Mouse (Mus musculus) intestine, embryonic 14.5 days (tissue): ENCODE results near the gene Kctd13. TPM values are rescaled to one million over a fixed set of nuclear protein-coding genes. Genes with fewer than 3 reads are reported as not detected.
"Not testable (repeated sequence)": the region's sequence is repeated elsewhere in the genome, so short reads cannot be mapped to it uniquely, and the experiment has no call there.

Experiments
- ATAC-seq: fragments of 200-750 bp; cut with Nextera tagmentation; replicated peaks from 2 replicates; pipeline ENCODE4 v1.8.0; 2017; ENCODE audit warnings: low read depth, moderate number of reproducible peaks, moderate TSS enrichment, moderate library complexity; ENCODE audit not compliant: low FRiP score, low TSS enrichment
- DNase-seq: peaks from one replicate; pipeline ENCODE4 v3.0.0-alpha.2; 2018; ENCODE audit warnings: low spot score
- H3K27ac ChIP-seq: fragments of 300-500 bp; sonication (generic); 2 replicates; pipeline ENCODE4 v1.5.1; 2014; ENCODE audit warnings: low read depth, mild to moderate bottlenecking, control low read depth
- H3K27me3 ChIP-seq: fragments of 300-500 bp; sonication (generic); replicated peaks from 2 replicates; pipeline ENCODE4 v1.6.1; 2014; ENCODE audit warnings: low read length, control low read depth; ENCODE audit not compliant: control insufficient read depth, insufficient read depth
- H3K36me3 ChIP-seq: fragments of 300-500 bp; sonication (generic); 2 replicates; pipeline ENCODE4 v1.6.1; 2014; ENCODE audit warnings: low read length, control low read depth; ENCODE audit not compliant: control insufficient read depth, insufficient read depth
- H3K4me1 ChIP-seq: fragments of 300-500 bp; sonication (generic); replicated peaks from 2 replicates; pipeline ENCODE4 v1.6.1; 2014; ENCODE audit warnings: low read length, control low read depth, mixed read lengths; ENCODE audit not compliant: control insufficient read depth, insufficient read depth
- H3K4me2 ChIP-seq: fragments of 300-500 bp; sonication (generic); 2 replicates; pipeline ENCODE4 v1.6.1; 2014; ENCODE audit warnings: low read length
- H3K4me3 ChIP-seq: fragments of 300-500 bp; sonication (generic); 2 replicates; pipeline ENCODE4 v1.5.1; 2014; ENCODE audit warnings: low read depth, low read length, control low read depth, mixed read lengths
- H3K9ac ChIP-seq: fragments of 300-500 bp; sonication (generic); 2 replicates; pipeline ENCODE4 v1.6.1; 2014; ENCODE audit warnings: mild to moderate bottlenecking, low read length
- H3K9me3 ChIP-seq: fragments of 300-500 bp; sonication (generic); 2 replicates; pipeline ENCODE4 v1.6.1; 2016; ENCODE audit warnings: low read length, control low read depth; ENCODE audit not compliant: control insufficient read depth
- WGBS: fragments of 180-500 bp; shearing (Covaris S2); extraction: QIAGEN DNeasy Blood & Tissue Kit; methylation state at CpG from one replicate; pipeline ENCODE4 v1.1.7; 2014; 5-methylcytosine and 5-hydroxymethylcytosine counted together
- polyA plus RNA-seq: library from polyadenylated mRNA; unstranded; fragments of >200 nt; fragmentation: Nextera tagmentation; extraction: Ambion mirVana; gene quantifications from 2 replicates; pipeline ENCODE4 v1.2.1, GENCODE M21; 2014

The Kctd13 gene
- polyA plus RNA-seq, 1 experiment from 2014 or later, result 13.1 TPM

- WGBS, result 11% methylated on average over 37 of the region's 37 CpGs
- no peaks in the 10 kb centered on the region for H3K36me3 ChIP-seq
- H3K4me2 ChIP-seq, result peak overlapping the region; percentile 69
- peak overlapping the region; percentile 78 for H3K9ac ChIP-seq
- H3K9me3 ChIP-seq, result no peaks in the 10 kb centered on the region
- peaks cover 9% of the 10 kb centered on the region; the same call in 1 of the 2 replicates for H3K4me1 ChIP-seq
- peak overlapping the region; percentile 62 for H3K27ac ChIP-seq
- DNase-seq (peak; percentile 98), ATAC-seq (peak; percentile 95)
- peak overlapping the region; percentile 67 for H3K4me3 ChIP-seq
- no peaks in the 10 kb centered on the region for H3K27me3 ChIP-seq
These were observed 30.3 kb upstream of the Kctd13 start for GRCm38 (mm10) chr7:126898102-126898990.

GRCm38 (mm10) chr7:126899781-126900180, 28.9 kb upstream of the Kctd13 start:
- not testable (repeated sequence) for ATAC-seq, H3K4me3 ChIP-seq, H3K4me1 ChIP-seq, H3K27me3 ChIP-seq, H3K9me3 ChIP-seq, DNase-seq, H3K27ac ChIP-seq, H3K4me2 ChIP-seq, H3K9ac ChIP-seq, H3K36me3 ChIP-seq
- WGBS, result 95% methylated on average over 6 of the region's 9 CpGs

- 78% methylated on average over 3 of the region's 3 CpGs for WGBS
- H3K4me3 ChIP-seq, result no peak overlapping the region
- H3K9me3 ChIP-seq, result no peaks in the 10 kb centered on the region
- H3K4me2 ChIP-seq, result no peak overlapping the region
- no peaks in the 10 kb centered on the region for H3K36me3 ChIP-seq
- no peaks in the 10 kb centered on the region for H3K4me1 ChIP-seq
- DNase-seq (no peak), ATAC-seq (no peak)
- no peak overlapping the region for H3K9ac ChIP-seq
- no peaks in the 10 kb centered on the region for H3K27me3 ChIP-seq
- no peak overlapping the region for H3K27ac ChIP-seq
These were observed 23.1 kb upstream of the Kctd13 start for GRCm38 (mm10) chr7:126905590-126905989.

GRCm38 (mm10) chr7:126914844-126915243, 13.8 kb upstream of the Kctd13 start:
- no peaks in the 10 kb centered on the region for H3K9me3 ChIP-seq
- no peak overlapping the region for H3K27ac ChIP-seq
- no peak overlapping the region for H3K9ac ChIP-seq
- 71% methylated on average over 3 of the region's 3 CpGs for WGBS
- no peaks in the 10 kb centered on the region for H3K36me3 ChIP-seq
- ATAC-seq (no peak), DNase-seq (no peak)
- no peak overlapping the region for H3K4me2 ChIP-seq
- H3K27me3 ChIP-seq, result no peaks in the 10 kb centered on the region
- no peak overlapping the region for H3K4me3 ChIP-seq
- H3K4me1 ChIP-seq, result no peaks in the 10 kb centered on the region

- not testable (repeated sequence) for DNase-seq, H3K27ac ChIP-seq, H3K4me2 ChIP-seq, H3K27me3 ChIP-seq, H3K4me1 ChIP-seq, H3K9me3 ChIP-seq, ATAC-seq, H3K36me3 ChIP-seq, H3K4me3 ChIP-seq, H3K9ac ChIP-seq
- WGBS, result 26% methylated on average over 4 of the region's 4 CpGs
These were observed 10.3 kb upstream of the Kctd13 start for GRCm38 (mm10) chr7:126918356-126918755.

GRCm38 (mm10) chr7:126919973-126920372, 8.7 kb upstream of the Kctd13 start:
- H3K9ac ChIP-seq, result no peak overlapping the region
- DNase-seq (no peak), ATAC-seq (no peak)
- H3K4me3 ChIP-seq, result no peak overlapping the region
- no peak overlapping the region for H3K27ac ChIP-seq
- H3K4me2 ChIP-seq, result no peak overlapping the region
- H3K36me3 ChIP-seq, result no peaks in the 10 kb centered on the region
- no peaks in the 10 kb centered on the region for H3K9me3 ChIP-seq
- H3K4me1 ChIP-seq, result no peaks in the 10 kb centered on the region
- no peaks in the 10 kb centered on the region for H3K27me3 ChIP-seq
- 73% methylated on average over 4 of the region's 4 CpGs for WGBS

GRCm38 (mm10) chr7:126921563-126921962, 7.1 kb upstream of the Kctd13 start:
- Histone ChIP-seq H3K9ac (no peak overlapping the region), H3K27ac (no peak overlapping the region), H3K4me2 (no peak overlapping the region), H3K4me1 (no peaks in the 10 kb centered on the region), H3K27me3 (no peaks in the 10 kb centered on the region), H3K4me3 (no peak overlapping the region), H3K36me3 (no peaks in the 10 kb centered on the region), H3K9me3 (no peaks in the 10 kb centered on the region)
- no peak for DNase-seq
- no peak for ATAC-seq
- WGBS, result 66% methylated on average over 2 of the region's 2 CpGs

GRCm38 (mm10) chr7:126922624-126923060, 6.0 kb upstream of the Kctd13 start, which contains the start of gene Tmem219:
Gene Tmem219 (minus strand): TSS chr7:126922917.
- peak within 1 kb of the TSS; percentile 40; the same call in 1 of the 2 replicates for H3K27ac ChIP-seq
- H3K4me1 ChIP-seq, result no peaks in the 10 kb centered on the region
- 41% methylated on average over 5 of the region's 5 CpGs for WGBS
- no peaks in the 10 kb centered on the region for H3K27me3 ChIP-seq
- peak; percentile 67 for DNase-seq
- H3K9ac ChIP-seq, result no peak within 1 kb of the TSS
- no peaks in the 10 kb centered on the region for H3K9me3 ChIP-seq
- no peaks in the 10 kb centered on the region for H3K36me3 ChIP-seq
- no peak within 1 kb of the TSS for H3K4me2 ChIP-seq
- H3K4me3 ChIP-seq, result no peak within 1 kb of the TSS
- ATAC-seq, result peak; percentile 55

- H3K9me3 ChIP-seq, result no peaks in the 10 kb centered on the region
- 73% methylated on average over 5 of the region's 5 CpGs for WGBS
- no peaks in the 10 kb centered on the region for H3K27me3 ChIP-seq
- H3K4me2 ChIP-seq, result no peak overlapping the region
- no peak for ATAC-seq
- DNase-seq, result no peak
- H3K36me3 ChIP-seq, result no peaks in the 10 kb centered on the region
- no peak overlapping the region for H3K4me3 ChIP-seq
- no peaks in the 10 kb centered on the region for H3K4me1 ChIP-seq
- H3K27ac ChIP-seq, result no peak overlapping the region
- no peak overlapping the region for H3K9ac ChIP-seq
These were observed 4.7 kb upstream of the Kctd13 start for GRCm38 (mm10) chr7:126923999-126924398.
